Mouse (Mus musculus): ENCODE data around the gene Olfr1393.

- TF ChIP-seq CTCF (IDR thresholded peaks at IDR 0.05; ENCODE audit: low read depth, low read length) (no peak), POLR2A (IDR thresholded peaks at IDR 0.05; ENCODE audit: insufficient read depth, low read length) (no peak)
Measured at GRCm38 (mm10) chr11:49266671-49267070, 11.4 kb upstream of the Olfr1393 start.
